Mouse (Mus musculus): ENCODE measurements around the gene Sval2.

The Sval2 gene

DNA sequence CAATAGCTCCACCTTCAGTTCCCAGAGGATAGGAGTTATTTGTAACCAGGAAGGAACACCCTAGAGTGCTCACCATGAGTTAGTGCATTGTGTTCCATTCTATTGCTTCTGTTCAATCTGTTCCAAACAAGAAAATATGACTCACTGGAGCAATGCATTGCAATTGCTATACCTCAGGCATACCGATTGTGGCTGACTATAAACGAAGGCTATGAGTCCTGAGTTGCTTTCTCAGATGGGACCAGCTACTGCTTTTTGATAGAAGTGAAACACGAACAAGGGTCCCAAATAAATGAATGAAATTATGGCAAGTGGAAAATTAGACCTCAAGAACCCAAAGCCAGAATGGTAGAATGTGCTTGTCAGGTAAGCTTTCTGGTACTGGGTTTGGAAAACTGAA lies at the start of gene Sval2:
Gene Sval2, plus strand, starts transcription at position 301 of the 400 bp plus-strand sequence.
- no peak for DNase-seq (ENCODE audit: low spot score in 2 of 2)

DNA sequence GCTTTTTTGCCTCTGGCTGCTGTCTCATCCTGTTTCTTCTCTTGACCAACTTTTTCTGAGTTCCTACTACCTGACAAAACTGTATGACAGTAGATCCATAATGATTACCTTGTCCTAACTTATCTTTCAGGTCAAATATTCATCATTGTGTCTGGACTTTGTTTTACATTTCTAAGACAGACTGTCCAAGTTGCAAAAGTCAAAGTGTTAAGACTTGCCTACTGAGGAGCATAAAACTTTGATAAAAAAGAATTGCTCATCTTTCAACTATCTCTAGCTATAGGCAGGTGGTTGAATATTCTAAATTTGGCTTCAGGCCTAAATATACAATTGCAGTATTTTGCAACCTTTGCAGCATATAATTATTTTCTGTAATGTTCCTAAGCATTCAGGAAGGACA lies 28.7 kb upstream of the Sval2 start:
- no peak for DNase-seq (ENCODE audit: low spot score in 2 of 2)

DNA sequence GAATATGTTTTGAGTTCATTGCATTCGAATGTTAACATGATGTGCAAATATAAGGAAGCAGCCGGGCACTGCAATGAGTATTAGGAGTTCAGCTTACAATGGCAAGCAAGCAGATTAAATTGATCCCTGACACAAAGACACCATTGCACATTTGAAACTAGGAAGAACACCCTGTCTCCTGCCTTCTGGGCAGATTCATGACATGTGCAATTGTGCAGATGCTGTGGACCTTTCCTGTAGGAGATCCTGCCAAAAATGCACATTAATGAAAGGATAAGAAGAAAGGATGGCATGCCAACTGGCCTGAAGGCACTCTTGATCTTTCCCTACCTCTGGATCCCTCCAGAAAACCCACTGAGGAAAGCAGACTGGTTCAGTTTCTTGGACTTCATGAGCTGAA lies 23.3 kb upstream of the Sval2 start:
- no peak for DNase-seq (ENCODE audit: low spot score in 2 of 2)

DNA sequence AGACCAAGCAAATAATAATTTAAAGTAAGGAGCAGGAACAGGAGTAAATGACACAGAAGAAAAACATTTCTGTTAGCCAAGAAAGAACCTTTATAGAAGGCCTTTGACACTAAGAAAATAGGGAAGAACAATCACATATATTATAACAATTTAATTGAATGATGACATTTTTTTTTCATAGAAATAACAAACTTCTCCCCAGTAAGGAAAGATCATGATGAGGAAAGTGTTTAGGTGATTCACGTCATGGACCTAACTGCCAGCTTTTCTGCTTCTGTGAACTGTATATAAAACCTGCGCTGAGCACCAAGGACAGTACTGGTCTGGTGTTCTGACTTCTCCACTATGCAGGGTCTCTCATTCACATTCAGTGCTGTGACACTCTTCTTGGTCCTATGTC lies 5.6 kb upstream of the Sval2 start, which contains the start of gene Pip:
Gene Pip, plus strand, starts transcription at position 301 of the 400 bp plus-strand sequence.
- no peak for DNase-seq (ENCODE audit: low spot score in 2 of 2)

DNA sequence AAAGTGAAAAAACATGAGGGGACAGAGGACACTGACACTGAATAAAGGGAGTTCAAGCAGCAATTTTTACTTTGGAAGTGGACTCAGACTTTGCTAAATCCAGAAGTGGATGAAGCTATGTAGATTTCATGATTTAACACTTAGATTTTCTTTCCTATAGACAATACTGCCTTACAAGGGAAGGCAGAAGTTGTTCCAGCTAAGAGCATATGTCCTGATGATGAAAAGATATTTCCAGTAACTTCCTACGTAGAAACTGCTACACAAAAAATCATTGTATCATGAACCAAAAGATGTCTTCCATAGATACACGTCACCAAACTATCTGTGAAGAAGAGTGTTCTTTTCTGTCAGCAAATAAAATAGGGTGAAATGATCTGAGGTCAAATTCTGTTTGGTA lies 11.2 kb downstream of the Sval2 start:
- DNase-seq (ENCODE audit: low spot score in 2 of 2) = no peak

DNA sequence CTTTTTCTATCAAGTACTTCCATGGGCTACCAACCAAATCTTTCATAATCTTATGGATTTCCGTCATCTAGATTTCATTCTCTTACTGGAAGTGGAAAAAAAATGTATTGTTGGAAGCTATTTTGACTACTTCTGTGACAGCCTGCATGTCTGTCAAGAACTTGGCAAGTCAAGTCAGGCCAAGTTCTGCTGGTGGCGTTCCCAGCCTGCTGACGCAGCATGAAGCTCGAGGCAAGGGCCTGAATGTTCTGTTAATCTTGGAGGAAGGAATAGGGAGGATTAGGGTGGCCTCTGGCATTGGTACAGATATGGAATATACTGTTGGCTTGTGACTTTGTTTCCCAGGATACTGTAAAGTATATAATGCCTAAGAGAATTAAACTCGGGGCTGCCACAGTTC lies 58.8 kb downstream of the Sval2 start:
- no peak for DNase-seq (ENCODE audit: low spot score in 2 of 2)

All from frontal cortex, postnatal 10 days (tissue).